Mouse (Mus musculus) erythroblast, embryonic 14.5 days (primary cell): ENCODE results near the gene S1pr4.

ENCODE experiments used
- GATA1 ChIP-seq: IDR thresholded peaks from 2 replicates; pipeline ENCODE4 v1.6.1; 2012; ENCODE audit warnings: low read length, inconsistent platforms, mixed read lengths
- TAL1 ChIP-seq: IDR thresholded peaks from 3 replicates; pipeline ENCODE4 v1.6.1; 2012; ENCODE audit warnings: low read length, inconsistent platforms, mixed read lengths

- no peak for TF ChIP-seq GATA1
- TF ChIP-seq TAL1 = no peak
Observed at GRCm38 (mm10) chr10:81454106-81454505, 45.8 kb downstream of the S1pr4 start.
